Mouse (Mus musculus) frontal cortex, adult (tissue): ENCODE measurements at regions not wholly inside any gene's neighbourhood (a gene's known extent, or its start where the extent isn't known, plus 50 kb on each side); places are given as distances from the start of the nearest gene placed in this dataset.
"Not testable (repeated sequence)": the region's sequence is repeated elsewhere in the genome, so short reads cannot be mapped to it uniquely, and the experiment has no call there.

ENCODE experiments used
- ATAC-seq: cut with Nextera tagmentation; 2 replicates; pipeline ENCODE4 v1.9.2; 2017; ENCODE audit warnings: mild to moderate bottlenecking, moderate library complexity, mixed read lengths; ENCODE audit not compliant: low TSS enrichment

DNA sequence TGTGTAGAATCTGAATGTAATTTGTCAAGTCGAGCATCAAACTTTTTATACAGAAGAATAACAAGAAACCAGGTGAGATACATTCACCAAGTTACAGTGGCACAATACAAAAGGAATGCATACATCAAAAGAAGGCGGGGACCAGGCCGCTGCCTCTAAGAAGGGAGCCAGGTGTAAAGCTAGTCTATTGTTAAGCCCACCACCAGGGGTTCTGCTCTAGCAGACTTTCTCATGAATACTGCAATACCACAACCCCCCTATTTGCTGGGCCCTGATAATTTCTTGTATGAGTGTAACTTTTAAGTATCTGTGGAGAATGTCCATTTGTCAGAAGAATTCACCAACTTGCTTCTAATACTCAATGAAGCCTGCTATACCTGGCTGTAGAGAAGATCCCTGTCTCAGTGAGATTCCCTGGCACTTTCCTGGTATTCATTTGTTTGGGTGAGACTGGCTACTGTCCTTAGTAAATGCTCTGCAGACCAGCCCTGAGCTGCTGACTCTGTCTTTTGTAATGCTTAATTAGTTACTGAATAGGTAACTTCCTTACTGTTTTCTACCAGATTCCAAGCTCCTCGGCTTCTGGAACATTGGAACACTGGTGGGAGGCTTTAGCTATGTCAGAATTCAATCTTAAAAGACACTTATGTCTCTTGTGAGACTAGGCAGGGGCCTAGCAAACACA, 335.7 kb downstream of the Tbl1xr1 start:
- not testable (repeated sequence) for ATAC-seq

GRCm38 (mm10) chr3:22438027-22438780, 361.8 kb downstream of the Tbl1xr1 start:
- peak; percentile 88 for ATAC-seq

DNA sequence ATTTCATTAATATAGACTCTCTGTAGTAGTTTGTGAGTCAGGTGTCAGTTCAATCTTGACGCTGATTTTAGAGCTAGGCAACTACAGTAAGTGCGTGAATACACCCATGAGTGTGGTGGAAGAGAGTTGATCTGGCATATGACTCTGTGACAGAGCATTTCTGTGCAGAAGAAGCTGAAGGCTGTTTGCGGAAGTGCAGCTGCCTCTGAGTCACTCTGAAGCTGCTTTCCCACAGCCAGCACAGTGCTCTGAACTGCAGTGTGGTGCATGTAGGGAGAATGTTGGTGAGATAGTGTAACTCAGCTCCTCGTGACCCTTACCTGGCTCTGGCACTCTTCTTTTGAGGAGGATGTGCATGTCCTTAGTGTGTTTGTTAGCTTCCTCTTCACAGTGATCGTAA, 394.1 kb downstream of the Tbl1xr1 start:
- peak; percentile 89 for ATAC-seq

DNA sequence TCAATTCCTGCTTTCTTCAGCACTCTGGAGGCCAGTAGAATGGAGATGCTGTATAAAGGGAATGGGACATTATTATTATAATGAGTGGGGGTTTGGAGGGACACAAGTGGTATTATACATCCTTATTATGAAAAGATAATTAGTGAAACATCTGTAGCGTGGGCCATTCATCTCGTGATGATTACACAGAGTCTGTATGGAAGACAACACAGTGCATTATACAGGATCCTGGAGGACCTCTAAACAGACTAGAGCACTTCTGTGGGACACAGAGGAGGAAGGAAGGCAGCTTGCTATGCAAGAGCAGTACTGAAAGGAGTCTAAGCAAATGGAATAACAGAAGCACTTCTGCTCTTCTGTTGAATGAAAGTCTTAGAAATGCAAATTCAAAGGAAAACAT, 416.1 kb downstream of the Tbl1xr1 start:
- ATAC-seq, result no peak
